Mouse (Mus musculus) B cell, adult 62 days (primary cell): ENCODE measurements around the gene Efnb3. TPM values are rescaled to one million over a fixed set of nuclear protein-coding genes. Genes with fewer than 3 reads are reported as not detected.

Experiments
- total RNA-seq: library from RNA; stranded (reverse); gene quantifications from 4 replicates; pipeline ENCODE4 v1.2.4, GENCODE M21; 2023

The Efnb3 gene
- total RNA-seq: 0.18 to 0.66 TPM (median 0.35 TPM) in 4 replicates

GRCm38 (mm10) chr11:69559851-69560765 lies at the start of gene Efnb3:
Gene Efnb3, minus strand, starts transcription at chr11:69560205.

GRCm38 (mm10) chr11:69605726-69606490 lies 45.9 kb upstream of the Efnb3 start, which contains the start of gene Atp1b2:
Gene Atp1b2, minus strand, starts transcription at chr11:69605942.

GRCm38 (mm10) chr11:69580091-69580514 lies 20.1 kb upstream of the Efnb3 start, which contains the start of the genes Wrap53 and Trp53:
Gene Wrap53, minus strand, starts transcription at chr11:69580255.
Gene Trp53, plus strand, starts transcription at chr11:69580359.

GRCm38 (mm10) chr11:69549060-69549656 lies 10.8 kb downstream of the Efnb3 start, which contains the start of gene Dnah2:
Gene Dnah2, minus strand, starts transcription at chr11:69549110.

Other genes with a start within 250 kb of the Efnb3 start
- 26.8 to 32.9 TPM (median 27.4 TPM) in 4 replicates for gene Cntrob, start 236.4 kb downstream of the Efnb3 start, total RNA-seq
- gene Trappc1, start 236.2 kb downstream of the Efnb3 start, total RNA-seq: 30.7 to 42.7 TPM (median 37.7 TPM) in 4 replicates
- 2.2 to 4.6 TPM (median 3.0 TPM) in 4 replicates for gene Kcnab3, start 233.9 kb downstream of the Efnb3 start, total RNA-seq
- gene Rnf227, start 219.7 kb downstream of the Efnb3 start, total RNA-seq: 2.4 to 4.6 TPM (median 3.1 TPM) in 4 replicates
- 335 to 369 TPM (median 343 TPM) in 4 replicates for gene Chd3, start 190.8 kb downstream of the Efnb3 start, total RNA-seq
- 34.9 to 49.9 TPM (median 39.5 TPM) in 4 replicates for gene Naa38, start 164.7 kb downstream of the Efnb3 start, total RNA-seq
- 40.5 to 48.7 TPM (median 44.6 TPM) in 4 replicates for gene Cyb5d1, start 164.6 kb downstream of the Efnb3 start, total RNA-seq
- 11.6 to 18.4 TPM (median 15.3 TPM) in 4 replicates for gene Tmem88, start 162.0 kb downstream of the Efnb3 start, total RNA-seq
- 404 to 430 TPM (median 420 TPM) in 4 replicates for gene Kdm6b, start 146.5 kb downstream of the Efnb3 start, total RNA-seq
- gene Dnah2, start 11.1 kb downstream of the Efnb3 start, total RNA-seq: 0.03 TPM in 1 of 4 replicates, not detected in the others
- gene Wrap53, start 20.1 kb upstream of the Efnb3 start, total RNA-seq: 11.0 to 15.2 TPM (median 13.1 TPM) in 4 replicates
- 122 to 134 TPM (median 130 TPM) in 4 replicates for gene Trp53, start 20.2 kb upstream of the Efnb3 start, total RNA-seq
- gene Atp1b2, start 45.7 kb upstream of the Efnb3 start, total RNA-seq: 0.26 to 0.67 TPM (median 0.31 TPM) in 3 of 4 replicates, not detected in the other
- gene Shbg, start 57.7 kb upstream of the Efnb3 start, total RNA-seq: not detected in 4 replicates
- not detected in 4 replicates for gene Sat2, start 61.8 kb upstream of the Efnb3 start, total RNA-seq
- 73.0 to 86.7 TPM (median 81.7 TPM) in 4 replicates for gene Fxr2, start 72.8 kb upstream of the Efnb3 start, total RNA-seq
- gene Sox15, start 95.1 kb upstream of the Efnb3 start, total RNA-seq: 0.95 TPM in 1 of 4 replicates, not detected in the others
- gene Mpdu1, start 102.4 kb upstream of the Efnb3 start, total RNA-seq: 58.5 to 68.1 TPM (median 64.8 TPM) in 4 replicates
- 13.5 to 15.1 TPM (median 14.6 TPM) in 4 replicates for gene Cd68, start 105.9 kb upstream of the Efnb3 start, total RNA-seq
- 683 to 716 TPM (median 701 TPM) in 4 replicates for gene Eif4a1, start 112.2 kb upstream of the Efnb3 start, total RNA-seq
- 112 to 142 TPM (median 125 TPM) in 4 replicates for gene Senp3, start 121.9 kb upstream of the Efnb3 start, total RNA-seq
- not detected in 4 replicates for gene Tnfsf13, start 125.6 kb upstream of the Efnb3 start, total RNA-seq
- 0.40 TPM in 1 of 4 replicates, not detected in the others for gene Tnfsf12, start 135.6 kb upstream of the Efnb3 start, total RNA-seq
- 0.56 TPM in 1 of 4 replicates, not detected in the others for gene Tnfsfm13, start 135.9 kb upstream of the Efnb3 start, total RNA-seq
- gene Polr2a, start 198.4 kb upstream of the Efnb3 start, total RNA-seq: 227 to 251 TPM (median 238 TPM) in 4 replicates
- gene Slc35g3, start 201.8 kb upstream of the Efnb3 start, total RNA-seq: not detected in 4 replicates
- 62.1 to 72.6 TPM (median 65.4 TPM) in 4 replicates for gene Zbtb4, start 205.7 kb upstream of the Efnb3 start, total RNA-seq
- 7.8 to 14.5 TPM (median 12.0 TPM) in 4 replicates for gene Chrnb1, start 235.7 kb upstream of the Efnb3 start, total RNA-seq
- 0.21 to 0.22 TPM in 2 of 4 replicates, not detected in the others for gene Fgf11, start 241.7 kb upstream of the Efnb3 start, total RNA-seq
- 0.30 TPM in 1 of 4 replicates, not detected in the others for gene Tmem102, start 245.4 kb upstream of the Efnb3 start, total RNA-seq